Mouse (Mus musculus): ENCODE results near the gene Epb41l2. TPM values are rescaled to one million over a fixed set of nuclear protein-coding genes. Genes with fewer than 3 reads are reported as not detected.

The Epb41l2 gene
- 50.3 TPM for polyA plus RNA-seq (2017; shearing (Covaris generic))

GRCm38 (mm10) chr10:25359208-25359958 lies at the start of gene Epb41l2:
Gene Epb41l2 (plus strand): TSS chr10:25359798.

DNA sequence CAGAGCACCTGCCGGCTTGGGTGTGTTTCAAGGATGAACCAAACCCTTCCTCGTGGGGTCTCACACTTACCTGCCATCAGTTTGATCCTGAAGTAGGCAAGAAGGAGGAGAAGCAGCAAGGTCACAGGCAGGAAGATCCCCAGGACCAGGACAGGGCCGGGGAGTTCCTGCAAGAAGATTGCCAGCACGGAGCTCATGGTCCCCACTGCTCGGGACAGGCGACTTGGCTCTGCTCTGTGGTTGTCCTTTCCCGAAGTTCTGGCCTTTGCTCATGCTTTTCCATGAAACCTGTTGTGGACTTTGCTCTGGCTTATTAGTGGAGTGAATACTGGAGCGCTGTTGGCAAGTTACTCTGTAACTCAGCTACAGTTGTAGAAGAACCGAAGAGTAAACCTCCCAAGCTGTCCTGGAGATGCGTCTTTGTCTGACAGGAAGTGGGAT lies 176.3 kb downstream of the Epb41l2 start, which contains the start of gene Smlr1:
Smlr1 (minus strand) TSS at position 377 of the 441 bp plus-strand sequence.

Other genes starting within 250 kb of the Epb41l2 start
- gene Akap7, start 51.9 kb upstream of the Epb41l2 start, polyA plus RNA-seq (2017; shearing (Covaris generic)), result 2.1 TPM
- gene Smlr1, start 176.5 kb downstream of the Epb41l2 start, polyA plus RNA-seq (2017; shearing (Covaris generic)), result not detected

Measured in activated CD4-positive, CD25-positive, alpha-beta regulatory T cell, adult 9 weeks (primary cell).